Mouse (Mus musculus): ENCODE data around the gene Cyth3. TPM values are rescaled to one million over a fixed set of nuclear protein-coding genes. Genes with fewer than 3 reads are reported as not detected.

Cyth3 gene
- polyA plus RNA-seq (2011; ENCODE audit: insufficient read depth, insufficient read length, low replicate concordance, missing spikeins), result 19.7 and 20.4 TPM in 2 replicates

DNA sequence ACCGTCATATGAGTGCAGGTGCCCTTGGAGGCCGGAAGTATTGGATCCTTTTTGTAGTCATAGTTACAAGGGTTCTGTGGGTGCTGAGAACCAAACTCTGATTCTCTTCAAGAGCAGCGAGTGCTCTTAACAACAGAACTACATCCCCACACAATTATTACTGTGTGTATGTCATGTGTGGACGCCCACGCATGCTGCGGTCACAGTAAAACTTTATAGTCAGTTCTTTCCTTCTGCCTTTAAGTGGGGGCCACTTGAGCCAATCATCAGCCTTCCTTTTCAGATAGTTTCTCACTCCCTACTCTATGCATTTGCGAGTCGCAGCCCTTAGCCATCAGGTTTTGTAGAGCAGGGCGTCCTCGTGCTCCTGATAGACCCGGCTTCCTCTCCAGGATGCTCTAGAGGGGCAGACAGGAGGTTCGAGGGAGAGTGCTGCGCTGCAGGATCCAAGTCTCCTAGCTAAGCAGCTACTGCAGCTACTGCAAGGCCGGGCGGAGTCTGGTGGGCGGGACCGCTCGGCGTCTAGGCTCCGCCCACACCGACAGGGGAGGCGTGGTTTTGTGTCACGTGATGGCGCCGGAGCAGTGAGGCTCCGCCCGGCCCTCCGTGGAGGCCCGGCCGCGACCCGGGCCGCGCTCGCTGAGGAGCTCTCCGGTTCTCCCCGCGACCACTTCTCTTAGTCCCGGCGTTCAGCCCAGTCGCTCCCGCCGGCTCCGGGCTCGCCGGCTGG is at the start of gene Cyth3:
Gene Cyth3, plus strand, starts transcription at position 555 of the 730 bp plus-strand sequence.
- Histone ChIP-seq H3K4me3 (replicated peaks; ENCODE audit: control insufficient read depth, low read depth, low read length) (peak within 1 kb of the TSS; percentile 76), H3K27ac (ENCODE audit: control insufficient read depth, insufficient read depth, low read depth, low read length, poor library complexity) (peak within 1 kb of the TSS; percentile 76), H3K4me1 (ENCODE audit: control insufficient read depth, insufficient read depth, low read length) (no peaks in the 10 kb centered on the region)
- WGBS, result 4% methylated on average over 46 of the region's 46 CpGs
- TF ChIP-seq POLR2A (IDR thresholded peaks at IDR 0.05; ENCODE audit: borderline replicate concordance, control insufficient read depth, low read depth, low read length) (peak; percentile 75; the same call in 1 of the 2 replicates), CTCF (IDR thresholded peaks at IDR 0.05; ENCODE audit: control insufficient read depth, insufficient read depth, low read length) (no peak)

DNA sequence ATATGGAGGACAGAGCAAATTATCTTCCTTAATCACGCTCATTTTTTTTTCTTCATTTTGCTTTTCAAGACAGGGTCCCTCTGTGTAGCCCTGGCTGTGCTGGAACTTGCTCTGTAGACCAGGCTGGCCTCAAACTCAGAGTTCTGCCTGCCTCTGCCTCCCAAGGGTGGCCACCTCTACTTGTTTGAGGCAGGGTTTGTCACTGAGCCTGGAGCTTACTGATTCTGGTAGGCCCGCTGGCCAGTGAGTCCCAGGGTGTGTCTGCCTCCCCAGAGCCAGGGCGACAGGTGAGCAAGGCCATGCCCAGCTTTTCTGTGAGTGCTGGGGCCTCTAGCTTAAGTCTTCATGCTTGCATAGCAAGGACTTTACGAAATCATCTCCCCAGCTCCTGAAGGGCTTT is 49.2 kb upstream of the Cyth3 start:
- H3K4me1 ChIP-seq (ENCODE audit: control insufficient read depth, insufficient read depth, low read length), result no peaks in the 10 kb centered on the region
- no peak for TF ChIP-seq CTCF (IDR thresholded peaks at IDR 0.05; ENCODE audit: control insufficient read depth, insufficient read depth, low read length)
- no peak for TF ChIP-seq POLR2A (IDR thresholded peaks at IDR 0.05; ENCODE audit: borderline replicate concordance, control insufficient read depth, low read depth, low read length)
- WGBS, result 89% methylated on average over 4 of the region's 4 CpGs

DNA sequence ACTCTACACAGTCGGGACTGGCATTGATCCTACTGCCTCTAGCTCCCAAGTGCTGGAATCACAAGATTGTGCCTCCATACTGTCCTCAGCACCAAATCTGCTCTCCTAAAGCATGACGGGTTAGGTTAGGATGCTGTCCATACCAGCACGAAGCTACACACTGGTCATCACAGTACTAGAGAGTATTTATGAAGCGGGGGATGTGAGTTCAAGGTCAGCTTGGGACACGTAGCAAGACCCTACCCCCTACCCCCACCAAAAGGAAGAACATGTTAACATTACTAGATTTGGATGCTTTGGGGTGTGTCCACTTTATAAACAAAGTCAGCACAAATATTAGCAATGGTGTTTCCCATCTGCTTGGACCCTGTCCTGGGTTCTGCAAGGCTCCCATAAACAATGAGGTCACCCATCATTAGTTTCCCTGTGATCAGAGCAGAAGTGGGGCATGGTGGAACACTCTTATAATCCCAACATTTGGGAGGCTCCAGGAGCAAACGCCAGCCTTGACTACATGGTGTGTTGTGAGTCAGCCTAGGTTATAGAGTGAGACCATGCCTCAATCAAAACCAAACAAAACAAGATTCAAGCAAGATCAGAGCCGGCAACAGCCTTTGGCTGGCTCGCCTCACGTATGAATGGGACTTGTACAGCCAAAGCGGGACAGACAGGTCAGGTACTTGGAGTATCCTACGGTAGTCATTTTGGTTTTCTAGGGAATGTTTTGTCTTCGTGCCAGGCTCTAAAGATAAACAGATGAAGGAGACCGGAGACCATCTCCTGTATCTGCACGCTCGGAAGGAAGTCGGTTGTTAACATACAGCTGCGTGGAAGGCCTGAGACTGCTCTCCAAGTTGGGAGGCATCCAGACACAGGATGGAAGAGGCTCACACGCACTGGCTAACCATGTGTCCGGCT is 47.7 kb upstream of the Cyth3 start:
- no peak overlapping the region for H3K27ac ChIP-seq (ENCODE audit: control insufficient read depth, insufficient read depth, low read depth, low read length, poor library complexity)
- TF ChIP-seq CTCF (IDR thresholded peaks at IDR 0.05; ENCODE audit: control insufficient read depth, insufficient read depth, low read length) (no peak), POLR2A (IDR thresholded peaks at IDR 0.05; ENCODE audit: borderline replicate concordance, control insufficient read depth, low read depth, low read length) (no peak)
- WGBS, result 84% methylated on average over 19 of the region's 19 CpGs
- H3K4me1 ChIP-seq (ENCODE audit: control insufficient read depth, insufficient read depth, low read length), result no peaks in the 10 kb centered on the region
- no peak overlapping the region for H3K4me3 ChIP-seq (replicated peaks; ENCODE audit: control insufficient read depth, low read depth, low read length)

More for the DNA sequence above, 49.2 kb upstream of the Cyth3 start:
- no peak overlapping the region for H3K27ac ChIP-seq (ENCODE audit: control insufficient read depth, insufficient read depth, low read depth, low read length, poor library complexity)
- H3K4me3 ChIP-seq (replicated peaks; ENCODE audit: control insufficient read depth, low read depth, low read length), result no peak overlapping the region

DNA sequence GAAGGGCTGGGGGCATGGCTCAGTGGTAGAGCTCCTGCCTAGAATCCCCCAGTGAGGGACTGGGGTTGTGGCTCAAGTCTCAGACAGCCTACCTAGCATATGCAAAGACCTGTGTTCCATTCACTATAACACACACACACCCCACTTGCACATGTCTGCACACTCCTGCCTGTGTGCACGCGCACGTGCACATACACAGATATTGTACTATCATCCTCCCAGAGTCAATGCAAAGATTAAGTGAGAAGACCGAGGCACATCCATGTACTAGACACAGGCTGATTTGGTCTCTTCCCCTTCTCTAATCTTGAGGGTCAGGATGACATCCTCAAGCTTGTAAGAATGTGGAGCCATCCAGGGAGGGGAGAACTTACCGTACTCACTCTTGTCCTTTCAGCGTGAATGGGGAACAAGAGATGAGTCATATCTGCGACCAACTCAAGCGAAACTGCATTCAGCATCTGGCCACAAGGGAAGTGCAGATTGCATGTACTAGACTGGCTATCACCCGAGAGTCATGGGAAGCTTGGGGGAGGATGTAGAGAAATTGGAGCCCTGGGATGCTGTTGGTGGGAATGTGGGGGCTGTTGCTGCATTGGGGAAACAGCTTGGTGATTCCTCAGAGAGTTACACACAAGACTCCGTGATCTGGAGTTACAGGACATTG is 42.6 kb upstream of the Cyth3 start:
- Histone ChIP-seq H3K27ac (ENCODE audit: control insufficient read depth, insufficient read depth, low read depth, low read length, poor library complexity) (no peak overlapping the region), H3K4me3 (replicated peaks; ENCODE audit: control insufficient read depth, low read depth, low read length) (no peak overlapping the region), H3K4me1 (ENCODE audit: control insufficient read depth, insufficient read depth, low read length) (no peaks in the 10 kb centered on the region)
- 40% methylated on average over 10 of the region's 10 CpGs for WGBS
- TF ChIP-seq POLR2A (IDR thresholded peaks at IDR 0.05; ENCODE audit: borderline replicate concordance, control insufficient read depth, low read depth, low read length), result no peak
- no peak for TF ChIP-seq CTCF (IDR thresholded peaks at IDR 0.05; ENCODE audit: control insufficient read depth, insufficient read depth, low read length)

DNA sequence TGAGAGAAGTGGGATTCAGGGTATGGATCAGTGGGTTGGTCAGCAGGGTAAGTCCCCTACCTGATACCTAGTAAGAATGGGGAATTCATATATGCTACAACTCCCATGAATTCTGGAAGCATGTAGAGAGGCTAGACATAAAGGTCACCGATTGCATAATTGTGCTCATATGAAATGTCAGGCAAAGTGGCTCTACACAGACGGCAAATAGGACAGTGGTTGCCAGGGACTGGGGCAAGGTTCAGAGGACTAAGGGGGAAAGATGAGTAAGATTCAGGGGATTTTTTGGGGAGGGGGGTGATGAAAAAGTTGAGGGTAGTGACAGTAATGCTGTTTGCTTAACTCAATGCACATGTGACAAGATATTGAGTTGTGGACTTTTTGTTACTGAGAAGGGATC is 41.3 kb upstream of the Cyth3 start:
- H3K4me1 ChIP-seq (ENCODE audit: control insufficient read depth, insufficient read depth, low read length), result no peaks in the 10 kb centered on the region
- no peak overlapping the region for H3K4me3 ChIP-seq (replicated peaks; ENCODE audit: control insufficient read depth, low read depth, low read length)
- no peak overlapping the region for H3K27ac ChIP-seq (ENCODE audit: control insufficient read depth, insufficient read depth, low read depth, low read length, poor library complexity)
- whole genome bisulfite sequencing, result 74% methylated on average over 2 of the region's 2 CpGs
- TF ChIP-seq POLR2A (IDR thresholded peaks at IDR 0.05; ENCODE audit: borderline replicate concordance, control insufficient read depth, low read depth, low read length) (no peak), CTCF (IDR thresholded peaks at IDR 0.05; ENCODE audit: control insufficient read depth, insufficient read depth, low read length) (no peak)

DNA sequence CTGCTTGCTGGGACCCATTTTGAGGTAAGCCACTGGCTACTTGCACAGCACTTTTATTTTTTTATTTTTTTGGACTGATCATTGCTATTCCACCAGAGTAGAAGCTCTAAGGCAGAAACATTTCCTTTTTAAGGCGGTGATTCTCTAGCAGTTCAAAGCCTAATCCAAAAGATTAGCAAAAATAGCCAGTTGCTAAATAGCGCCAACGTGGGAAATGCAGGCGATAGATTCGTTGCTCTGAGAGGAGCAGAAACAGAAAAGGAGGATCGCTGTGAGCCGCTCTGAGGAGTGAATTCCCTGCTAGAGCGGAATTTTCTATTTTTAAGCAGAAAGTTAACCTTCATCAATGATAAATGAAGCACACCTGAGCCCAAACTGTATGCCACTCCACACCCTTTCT is 40.4 kb upstream of the Cyth3 start:
- Histone ChIP-seq H3K4me1 (ENCODE audit: control insufficient read depth, insufficient read depth, low read length) (no peaks in the 10 kb centered on the region), H3K27ac (ENCODE audit: control insufficient read depth, insufficient read depth, low read depth, low read length, poor library complexity) (no peak overlapping the region), H3K4me3 (replicated peaks; ENCODE audit: control insufficient read depth, low read depth, low read length) (no peak overlapping the region)
- whole genome bisulfite sequencing, result 86% methylated on average over 8 of the region's 8 CpGs
- TF ChIP-seq CTCF (IDR thresholded peaks at IDR 0.05; ENCODE audit: control insufficient read depth, insufficient read depth, low read length) (no peak), POLR2A (IDR thresholded peaks at IDR 0.05; ENCODE audit: borderline replicate concordance, control insufficient read depth, low read depth, low read length) (no peak)

DNA sequence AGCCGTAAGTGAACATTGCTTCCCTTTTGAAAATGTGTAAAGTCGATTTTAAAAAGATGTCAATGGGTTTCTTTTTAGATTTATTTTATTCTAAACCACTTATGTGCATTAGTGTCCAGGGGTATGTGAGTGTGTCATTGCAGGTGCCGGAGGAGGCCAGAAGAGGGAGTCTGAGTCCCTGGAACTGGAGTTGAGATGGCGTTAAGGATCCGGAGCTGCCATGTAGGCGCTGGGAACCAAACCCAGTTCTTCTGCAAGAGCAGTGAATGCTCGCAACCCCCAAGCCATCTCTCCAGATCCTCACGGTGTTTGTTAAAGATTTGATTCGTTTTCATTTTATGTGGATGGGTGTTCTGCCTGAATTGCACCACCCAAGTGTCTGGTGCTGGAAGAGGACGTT is 39.2 kb upstream of the Cyth3 start:
- WGBS, result 90% methylated on average over 10 of the region's 10 CpGs
- no peak overlapping the region for H3K4me3 ChIP-seq (replicated peaks; ENCODE audit: control insufficient read depth, low read depth, low read length)
- no peaks in the 10 kb centered on the region for H3K4me1 ChIP-seq (ENCODE audit: control insufficient read depth, insufficient read depth, low read length)
- no peak overlapping the region for H3K27ac ChIP-seq (ENCODE audit: control insufficient read depth, insufficient read depth, low read depth, low read length, poor library complexity)
- no peak for TF ChIP-seq CTCF (IDR thresholded peaks at IDR 0.05; ENCODE audit: control insufficient read depth, insufficient read depth, low read length)
- no peak for TF ChIP-seq POLR2A (IDR thresholded peaks at IDR 0.05; ENCODE audit: borderline replicate concordance, control insufficient read depth, low read depth, low read length)

DNA sequence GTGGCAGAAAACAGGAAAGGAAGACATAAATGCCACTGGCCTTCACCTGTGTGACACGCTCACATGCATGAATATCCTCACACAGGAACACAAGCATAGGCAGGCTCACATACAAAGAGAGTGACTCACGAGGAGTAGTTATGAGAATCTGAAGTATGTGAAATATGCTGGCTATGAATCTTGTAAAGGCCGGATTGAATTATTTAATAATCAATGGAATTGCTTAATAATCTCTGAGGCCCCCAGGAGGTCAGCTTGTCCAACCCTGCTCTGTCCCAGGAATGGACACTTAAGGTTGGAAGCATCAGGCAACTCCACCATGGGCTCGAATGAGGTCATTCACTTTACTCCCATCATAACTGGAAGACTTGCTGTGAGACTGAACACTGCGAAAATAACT is 37.3 kb upstream of the Cyth3 start:
- whole genome bisulfite sequencing, result 81% methylated on average over 5 of the region's 5 CpGs
- Histone ChIP-seq H3K4me3 (replicated peaks; ENCODE audit: control insufficient read depth, low read depth, low read length) (no peak overlapping the region), H3K4me1 (ENCODE audit: control insufficient read depth, insufficient read depth, low read length) (no peaks in the 10 kb centered on the region), H3K27ac (ENCODE audit: control insufficient read depth, insufficient read depth, low read depth, low read length, poor library complexity) (no peak overlapping the region)
- TF ChIP-seq POLR2A (IDR thresholded peaks at IDR 0.05; ENCODE audit: borderline replicate concordance, control insufficient read depth, low read depth, low read length) (no peak), CTCF (IDR thresholded peaks at IDR 0.05; ENCODE audit: control insufficient read depth, insufficient read depth, low read length) (no peak)

Data from bone marrow, adult 2 months (tissue).